Mouse (Mus musculus) kidney, embryonic 15.5 days (tissue): ENCODE results near the gene Cir1. TPM values are rescaled to one million over a fixed set of nuclear protein-coding genes. Genes with fewer than 3 reads are reported as not detected.

Experiments used
- ATAC-seq: fragments of 200-750 bp; cut with Nextera tagmentation; replicated peaks from 2 replicates; pipeline ENCODE4 v1.8.0; 2017; ENCODE audit warnings: moderate TSS enrichment; ENCODE audit not compliant: low FRiP score
- H3K27ac ChIP-seq: fragments of 300-500 bp; sonication (generic); 2 replicates; pipeline ENCODE4 v1.5.1; 2015; ENCODE audit warnings: mild to moderate bottlenecking, inconsistent platforms
- H3K27me3 ChIP-seq: fragments of 300-500 bp; sonication (generic); 2 replicates; pipeline ENCODE4 v1.6.1; 2015; ENCODE audit warnings: inconsistent platforms
- H3K36me3 ChIP-seq: fragments of 300-500 bp; sonication (generic); 2 replicates; pipeline ENCODE4 v1.6.1; 2015; ENCODE audit warnings: inconsistent platforms
- H3K4me1 ChIP-seq: fragments of 300-500 bp; sonication (generic); 2 replicates; pipeline ENCODE4 v1.6.1; 2015; ENCODE audit warnings: inconsistent platforms
- H3K4me2 ChIP-seq: fragments of 300-500 bp; sonication (generic); 2 replicates; pipeline ENCODE4 v1.6.1; 2015; ENCODE audit warnings: moderate library complexity, mild to moderate bottlenecking, inconsistent platforms
- H3K4me3 ChIP-seq: fragments of 300-500 bp; sonication (generic); replicated peaks from 2 replicates; pipeline ENCODE4 v1.5.1; 2015; ENCODE audit warnings: mild to moderate bottlenecking, inconsistent platforms
- H3K9ac ChIP-seq: fragments of 300-500 bp; sonication (generic); 2 replicates; pipeline ENCODE4 v1.6.1; 2015; ENCODE audit warnings: mild to moderate bottlenecking, inconsistent platforms
- H3K9me3 ChIP-seq: fragments of 300-500 bp; sonication (generic); replicated peaks from 2 replicates; pipeline ENCODE4 v1.6.1; 2016; ENCODE audit warnings: inconsistent platforms
- WGBS: fragments of 180-500 bp; shearing (Covaris S2); methylation state at CpG from one replicate; pipeline ENCODE4 v1.1.7; 2015; ENCODE audit warnings: mixed read lengths; 5-methylcytosine and 5-hydroxymethylcytosine counted together
- polyA plus RNA-seq: library from polyadenylated mRNA; unstranded; fragments of >200 nt; fragmentation: Nextera tagmentation; extraction: Ambion mirVana; gene quantifications from 2 replicates; pipeline ENCODE4 v1.2.1, GENCODE M21; 2015

Cir1 gene
- 24.5 and 25.8 TPM in 2 replicates for polyA plus RNA-seq

GRCm38 (mm10) chr2:73312152-73313116, at the start of gene Cir1, which contains the start of gene Scrn3:
Gene Cir1 (minus strand): TSS chr2:73312701.
Gene Scrn3 (plus strand): TSS chr2:73312601.
- under 1% methylated on average over 64 of the region's 64 CpGs for WGBS
- Histone ChIP-seq H3K4me1 (peaks cover 16% of the 10 kb centered on the region), H3K27ac (peak within 1 kb of the TSS; percentile 87), H3K4me3 (peak within 1 kb of the TSS; percentile 82), H3K36me3 (peaks cover 28% of the 10 kb centered on the region), H3K27me3 (no peaks in the 10 kb centered on the region), H3K4me2 (peak within 1 kb of the TSS; percentile 72), H3K9me3 (no peaks in the 10 kb centered on the region), H3K9ac (peak within 1 kb of the TSS; percentile 71)
- ATAC-seq = peak; percentile 96

- H3K27me3 ChIP-seq = no peaks in the 10 kb centered on the region
- H3K4me3 ChIP-seq = no peak overlapping the region
- no peak overlapping the region for H3K9ac ChIP-seq
- no peak for ATAC-seq
- 92% methylated on average over 2 of the region's 2 CpGs for whole genome bisulfite sequencing
- no peaks in the 10 kb centered on the region for H3K4me1 ChIP-seq
- no peaks in the 10 kb centered on the region for H3K36me3 ChIP-seq
- no peak overlapping the region for H3K4me2 ChIP-seq
- no peaks in the 10 kb centered on the region for H3K9me3 ChIP-seq
- no peak overlapping the region for H3K27ac ChIP-seq
These were observed 48.0 kb upstream of the Cir1 start for GRCm38 (mm10) chr2:73360536-73360935.

GRCm38 (mm10) chr2:73359941-73360340, 47.4 kb upstream of the Cir1 start:
- Histone ChIP-seq H3K4me3 (no peak overlapping the region), H3K27me3 (no peaks in the 10 kb centered on the region), H3K4me2 (no peak overlapping the region), H3K4me1 (no peaks in the 10 kb centered on the region), H3K27ac (no peak overlapping the region), H3K36me3 (no peaks in the 10 kb centered on the region), H3K9ac (no peak overlapping the region), H3K9me3 (no peaks in the 10 kb centered on the region)
- 91% methylated on average over 5 of the region's 5 CpGs for WGBS
- ATAC-seq = peak; percentile 62; the same call in 1 of the 2 replicates

- Histone ChIP-seq H3K27ac (no peak overlapping the region), H3K36me3 (no peaks in the 10 kb centered on the region), H3K4me2 (no peak overlapping the region), H3K4me3 (no peak overlapping the region), H3K9ac (no peak overlapping the region), H3K9me3 (no peaks in the 10 kb centered on the region), H3K4me1 (no peaks in the 10 kb centered on the region), H3K27me3 (no peaks in the 10 kb centered on the region)
- 78% methylated on average over 18 of the region's 18 CpGs for WGBS
- ATAC-seq = no peak
These were observed 44.5 kb upstream of the Cir1 start for GRCm38 (mm10) chr2:73357004-73357403.

- Histone ChIP-seq H3K9me3 (no peaks in the 10 kb centered on the region), H3K4me3 (no peak overlapping the region), H3K9ac (no peak overlapping the region), H3K36me3 (no peaks in the 10 kb centered on the region), H3K4me1 (no peaks in the 10 kb centered on the region), H3K4me2 (peak overlapping the region; percentile 1; the same call in 1 of the 2 replicates), H3K27ac (no peak overlapping the region), H3K27me3 (no peaks in the 10 kb centered on the region)
- ATAC-seq = no peak
- 40% methylated on average over 7 of the region's 7 CpGs for WGBS
These were observed 39.5 kb upstream of the Cir1 start for GRCm38 (mm10) chr2:73351927-73352374.

GRCm38 (mm10) chr2:73351496-73351895, 39.0 kb upstream of the Cir1 start:
- H3K4me1 ChIP-seq = no peaks in the 10 kb centered on the region
- no peak for ATAC-seq
- no peak overlapping the region for H3K27ac ChIP-seq
- no peak overlapping the region for H3K4me3 ChIP-seq
- H3K9me3 ChIP-seq = no peaks in the 10 kb centered on the region
- H3K4me2 ChIP-seq = peak overlapping the region; percentile 1; the same call in 1 of the 2 replicates
- no peaks in the 10 kb centered on the region for H3K27me3 ChIP-seq
- no peaks in the 10 kb centered on the region for H3K36me3 ChIP-seq
- H3K9ac ChIP-seq = no peak overlapping the region
- 33% methylated on average over 5 of the region's 5 CpGs for WGBS

- Histone ChIP-seq H3K27me3 (no peaks in the 10 kb centered on the region), H3K4me2 (no peak overlapping the region), H3K9ac (no peak overlapping the region), H3K4me3 (no peak overlapping the region), H3K4me1 (no peaks in the 10 kb centered on the region), H3K9me3 (no peaks in the 10 kb centered on the region), H3K27ac (no peak overlapping the region), H3K36me3 (no peaks in the 10 kb centered on the region)
- no peak for ATAC-seq
- WGBS = 81% methylated on average over 6 of the region's 6 CpGs
These were observed 35.7 kb upstream of the Cir1 start for GRCm38 (mm10) chr2:73348221-73348620.

- Histone ChIP-seq H3K4me3 (no peak overlapping the region), H3K36me3 (no peaks in the 10 kb centered on the region), H3K4me1 (no peaks in the 10 kb centered on the region), H3K27ac (no peak overlapping the region), H3K9me3 (no peaks in the 10 kb centered on the region), H3K9ac (no peak overlapping the region), H3K27me3 (no peaks in the 10 kb centered on the region), H3K4me2 (no peak overlapping the region)
- ATAC-seq = no peak
- 68% methylated on average over 9 of the region's 9 CpGs for WGBS
These were observed 35.3 kb upstream of the Cir1 start for GRCm38 (mm10) chr2:73347766-73348165.

GRCm38 (mm10) chr2:73347136-73347535, 34.6 kb upstream of the Cir1 start:
- no peak overlapping the region for H3K9ac ChIP-seq
- H3K4me2 ChIP-seq = no peak overlapping the region
- no peaks in the 10 kb centered on the region for H3K4me1 ChIP-seq
- H3K27ac ChIP-seq = no peak overlapping the region
- H3K4me3 ChIP-seq = no peak overlapping the region
- H3K27me3 ChIP-seq = no peaks in the 10 kb centered on the region
- ATAC-seq = no peak
- WGBS = 53% methylated on average over 6 of the region's 6 CpGs
- H3K36me3 ChIP-seq = no peaks in the 10 kb centered on the region
- H3K9me3 ChIP-seq = no peaks in the 10 kb centered on the region

GRCm38 (mm10) chr2:73346345-73347086, 34.0 kb upstream of the Cir1 start:
- H3K9ac ChIP-seq = no peak overlapping the region
- no peaks in the 10 kb centered on the region for H3K4me1 ChIP-seq
- no peak overlapping the region for H3K4me2 ChIP-seq
- no peaks in the 10 kb centered on the region for H3K27me3 ChIP-seq
- H3K4me3 ChIP-seq = no peak overlapping the region
- ATAC-seq = no peak
- H3K36me3 ChIP-seq = no peaks in the 10 kb centered on the region
- WGBS = 64% methylated on average over 13 of the region's 13 CpGs
- no peaks in the 10 kb centered on the region for H3K9me3 ChIP-seq
- H3K27ac ChIP-seq = no peak overlapping the region

GRCm38 (mm10) chr2:73345204-73345603, 32.7 kb upstream of the Cir1 start:
- ATAC-seq = no peak
- H3K36me3 ChIP-seq = no peaks in the 10 kb centered on the region
- no peak overlapping the region for H3K4me3 ChIP-seq
- H3K9ac ChIP-seq = no peak overlapping the region
- no peak overlapping the region for H3K4me2 ChIP-seq
- no peaks in the 10 kb centered on the region for H3K27me3 ChIP-seq
- WGBS = 75% methylated on average over 4 of the region's 4 CpGs
- H3K27ac ChIP-seq = no peak overlapping the region
- H3K4me1 ChIP-seq = no peaks in the 10 kb centered on the region
- no peaks in the 10 kb centered on the region for H3K9me3 ChIP-seq

- 86% methylated on average over 5 of the region's 5 CpGs for WGBS
- no peak for ATAC-seq
- Histone ChIP-seq H3K27me3 (no peaks in the 10 kb centered on the region), H3K9ac (no peak overlapping the region), H3K4me1 (no peaks in the 10 kb centered on the region), H3K4me3 (no peak overlapping the region), H3K27ac (no peak overlapping the region), H3K36me3 (no peaks in the 10 kb centered on the region), H3K4me2 (no peak overlapping the region), H3K9me3 (no peaks in the 10 kb centered on the region)
These were observed 31.2 kb upstream of the Cir1 start for GRCm38 (mm10) chr2:73343701-73344100.
